Mouse (Mus musculus) midbrain, embryonic 10.5 days (tissue): ENCODE measurements around the gene Rora. TPM values are rescaled to one million over a fixed set of nuclear protein-coding genes. Genes with fewer than 3 reads are reported as not detected.
A peak's percentile ranks its signal among the peaks of the same experiment; 100 is the strongest.

ENCODE experiments used
- DNase-seq: peaks from one replicate; pipeline ENCODE4 v3.0.0-alpha.2; 2017; ENCODE audit warnings: low spot score
- H3K27ac ChIP-seq: fragments of 300-500 bp; sonication (generic); replicated peaks from 2 replicates; pipeline ENCODE4 v1.5.1; 2016; ENCODE audit warnings: mild to moderate bottlenecking
- H3K27me3 ChIP-seq: fragments of 300-500 bp; sonication (generic); 2 replicates; pipeline ENCODE4 v1.6.1; 2016; ENCODE audit warnings: low read depth, mild to moderate bottlenecking; ENCODE audit not compliant: poor library complexity, severe bottlenecking
- H3K36me3 ChIP-seq: fragments of 300-500 bp; sonication (generic); 2 replicates; pipeline ENCODE4 v1.6.1; 2016; ENCODE audit warnings: mild to moderate bottlenecking, moderate library complexity
- H3K4me1 ChIP-seq: fragments of 300-500 bp; sonication (generic); 2 replicates; pipeline ENCODE4 v1.6.1; 2016
- H3K4me3 ChIP-seq: fragments of 300-500 bp; sonication (generic); 2 replicates; pipeline ENCODE4 v1.5.1; 2016; ENCODE audit warnings: mild to moderate bottlenecking, moderate library complexity
- H3K9me3 ChIP-seq: fragments of 300-500 bp; sonication (generic); replicated peaks from 2 replicates; pipeline ENCODE4 v1.6.1; 2016; ENCODE audit warnings: mild to moderate bottlenecking
- WGBS: fragments of 180-500 bp; shearing (Covaris S2); methylation state at CpG from one replicate; pipeline ENCODE4 v1.1.7; 2016; 5-methylcytosine and 5-hydroxymethylcytosine counted together
- polyA plus RNA-seq: library from polyadenylated mRNA; unstranded; fragments of >200 nt; fragmentation: Nextera tagmentation; extraction: Ambion mirVana; gene quantifications from 2 replicates; pipeline ENCODE4 v1.2.1, GENCODE M21; 2016

Rora gene
- polyA plus RNA-seq, 1 experiment from 2014 or later = 4.1 TPM

DNA sequence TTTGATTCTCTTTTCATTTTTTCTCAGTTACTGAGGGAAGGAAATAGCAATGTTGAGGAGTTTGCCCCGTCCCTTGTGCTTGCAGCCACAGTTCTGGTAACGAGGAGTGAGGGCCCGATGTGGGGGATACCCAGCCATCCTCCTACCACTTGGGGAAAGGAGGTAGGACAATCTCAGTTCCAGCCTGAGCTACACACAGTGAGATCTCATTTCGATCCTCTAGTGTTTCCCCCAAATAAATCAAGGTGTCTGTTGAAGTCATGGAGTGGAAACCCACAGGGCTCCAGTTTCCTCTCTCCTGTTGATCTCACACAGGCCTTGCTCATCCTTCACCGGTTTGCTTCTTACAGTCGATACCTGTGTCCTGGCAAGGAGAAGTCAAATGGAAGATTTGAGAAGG lies 458.0 kb downstream of the Rora start:
- DNase-seq = no peak
- 86% methylated on average over 6 of the region's 6 CpGs for WGBS
- no peaks in the 10 kb centered on the region for H3K9me3 ChIP-seq
- H3K27ac ChIP-seq = no peak overlapping the region
- H3K4me3 ChIP-seq = no peak overlapping the region
- no peaks in the 10 kb centered on the region; the same call in 1 of the 2 replicates for H3K27me3 ChIP-seq
- H3K36me3 ChIP-seq = no peaks in the 10 kb centered on the region
- H3K4me1 ChIP-seq = peaks cover 9% of the 10 kb centered on the region

DNA sequence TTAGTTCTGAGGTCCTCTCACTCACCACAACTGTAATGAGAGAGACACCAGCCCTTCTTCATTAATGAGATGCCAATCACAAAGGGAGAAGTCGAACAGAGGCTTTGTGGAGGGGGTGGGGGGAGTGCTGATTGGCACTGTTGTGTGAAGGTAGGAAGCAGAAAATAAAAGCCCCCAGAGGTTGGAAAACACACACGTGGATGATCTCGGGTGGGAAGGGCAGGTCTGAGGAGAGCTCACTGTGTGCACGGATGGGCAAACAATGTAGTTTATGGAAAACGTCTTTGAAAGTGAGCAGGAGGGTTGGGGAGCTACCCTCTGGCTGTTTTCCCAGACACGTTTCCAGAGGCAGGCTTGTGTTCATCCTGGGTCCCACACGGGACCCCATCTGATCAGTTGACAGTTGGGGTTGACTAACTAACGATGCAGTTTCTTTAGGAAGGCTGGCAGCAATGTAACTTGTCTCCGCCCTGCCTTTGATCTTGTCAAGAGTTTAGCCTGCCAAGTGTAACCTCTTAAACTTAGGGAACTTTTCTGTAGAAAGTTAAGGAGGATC lies 460.9 kb downstream of the Rora start:
- DNase-seq = no peak
- Histone ChIP-seq H3K4me3 (no peak overlapping the region), H3K4me1 (peaks cover 15% of the 10 kb centered on the region), H3K27me3 (peaks cover 4% of the 10 kb centered on the region; the same call in 1 of the 2 replicates), H3K9me3 (no peaks in the 10 kb centered on the region), H3K36me3 (no peaks in the 10 kb centered on the region), H3K27ac (no peak overlapping the region)
- 41% methylated on average over 9 of the region's 9 CpGs for WGBS

DNA sequence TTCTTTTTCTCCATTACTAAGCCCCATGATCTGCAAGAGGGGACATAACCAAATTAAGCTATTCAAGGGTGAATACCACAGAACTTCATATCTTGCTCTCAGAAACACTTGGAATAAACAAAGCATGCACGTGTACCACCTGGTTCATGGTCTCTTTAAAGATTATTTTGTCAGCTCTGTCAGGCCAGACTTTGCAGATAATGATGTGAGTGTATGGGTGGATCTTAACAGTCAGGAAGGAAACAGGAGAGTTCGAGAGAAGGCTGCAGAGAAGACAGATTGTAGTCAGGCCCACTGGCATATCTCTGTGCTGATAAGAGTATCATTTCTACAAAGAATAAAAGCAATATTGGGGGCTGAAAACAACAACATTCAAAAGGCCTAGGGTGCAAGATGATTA lies 463.2 kb downstream of the Rora start:
- H3K9me3 ChIP-seq = no peaks in the 10 kb centered on the region
- peaks cover 11% of the 10 kb centered on the region for H3K27me3 ChIP-seq
- no peak overlapping the region for H3K4me3 ChIP-seq
- DNase-seq = no peak
- 75% methylated on average over 2 of the region's 2 CpGs for WGBS
- H3K27ac ChIP-seq = no peak overlapping the region
- peaks cover 28% of the 10 kb centered on the region for H3K4me1 ChIP-seq
- H3K36me3 ChIP-seq = no peaks in the 10 kb centered on the region

DNA sequence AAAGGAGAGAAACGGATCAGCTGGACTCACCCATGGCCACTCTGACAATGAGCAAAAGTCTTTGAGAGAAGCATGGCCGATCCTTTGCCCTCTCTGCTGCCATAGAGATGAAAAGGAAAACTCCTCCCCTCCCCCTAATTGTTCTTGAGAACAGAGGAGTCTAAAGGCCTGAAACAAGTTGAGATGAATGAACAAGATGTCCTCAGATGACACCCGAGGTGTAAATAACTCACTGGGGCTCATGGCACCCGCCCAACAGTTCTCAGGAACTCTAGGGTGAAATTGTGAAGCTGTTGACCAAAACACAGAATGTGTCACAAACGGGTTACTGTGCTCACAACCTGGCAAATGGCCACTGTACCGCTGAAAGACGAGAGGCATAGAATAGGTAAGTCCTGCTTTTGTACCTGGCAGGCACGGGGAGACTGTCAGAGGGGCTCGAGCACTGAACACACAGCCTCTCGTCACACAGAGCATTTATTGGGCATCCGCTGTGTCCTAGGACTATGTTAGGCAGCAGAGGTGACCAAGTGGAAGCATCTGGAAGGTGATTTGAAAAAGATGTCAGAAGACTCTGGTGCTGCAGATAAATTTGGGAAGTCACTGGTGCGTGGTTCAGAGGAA lies 467.6 kb downstream of the Rora start:
- no peaks in the 10 kb centered on the region for H3K36me3 ChIP-seq
- peaks cover 42% of the 10 kb centered on the region for H3K27me3 ChIP-seq
- peaks cover 47% of the 10 kb centered on the region for H3K4me1 ChIP-seq
- H3K27ac ChIP-seq = no peak overlapping the region
- WGBS = 61% methylated on average over 12 of the region's 12 CpGs
- no peak for DNase-seq
- no peaks in the 10 kb centered on the region for H3K9me3 ChIP-seq
- H3K4me3 ChIP-seq = no peak overlapping the region

DNA sequence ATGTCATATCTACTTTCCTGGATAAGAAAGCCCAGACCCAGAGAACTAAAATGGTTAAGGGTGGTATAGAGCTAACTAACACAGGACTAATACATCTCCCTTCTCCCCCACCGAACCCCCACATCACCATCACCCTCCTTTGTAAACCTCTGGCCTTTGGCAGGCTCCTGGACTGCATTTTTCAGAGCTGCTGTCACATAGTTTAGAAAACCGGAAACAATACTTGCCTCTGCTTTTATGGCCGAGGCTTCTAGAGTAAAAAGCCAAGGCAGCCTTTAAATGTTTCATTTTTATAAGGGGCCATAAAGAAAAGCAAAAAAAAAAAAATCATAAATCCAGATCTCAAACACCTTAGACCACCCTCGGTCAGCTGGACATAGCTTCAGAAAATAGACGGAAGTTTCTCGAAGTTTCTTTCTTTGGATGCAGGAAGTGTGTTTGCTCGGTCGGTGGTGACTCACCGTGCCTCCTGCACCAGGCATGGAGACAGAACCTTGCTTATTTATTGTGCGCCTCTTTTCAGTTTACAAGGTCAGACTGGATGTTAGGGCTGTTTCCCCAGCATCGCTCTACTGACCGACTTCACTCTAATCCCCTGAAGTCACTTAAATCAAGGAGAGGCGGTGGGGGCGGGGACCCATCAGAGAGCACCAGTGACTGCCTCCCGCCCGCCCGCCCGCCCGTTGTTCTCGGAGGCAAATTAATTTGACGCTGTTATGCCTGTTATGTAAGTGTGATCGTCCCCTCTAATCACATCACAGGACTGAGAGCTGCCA lies 471.6 kb downstream of the Rora start:
- H3K27ac ChIP-seq = 0 out of 2 replicates have a peak overlapping the region, but pooled peaks have one; percentile 28
- DNase-seq = peak; percentile 35
- H3K4me1 ChIP-seq = peaks cover 43% of the 10 kb centered on the region
- H3K36me3 ChIP-seq = no peaks in the 10 kb centered on the region
- 21% methylated on average over 22 of the region's 22 CpGs for WGBS
- no peaks in the 10 kb centered on the region for H3K9me3 ChIP-seq
- peaks cover 39% of the 10 kb centered on the region for H3K27me3 ChIP-seq
- H3K4me3 ChIP-seq = peak overlapping the region; percentile 41

DNA sequence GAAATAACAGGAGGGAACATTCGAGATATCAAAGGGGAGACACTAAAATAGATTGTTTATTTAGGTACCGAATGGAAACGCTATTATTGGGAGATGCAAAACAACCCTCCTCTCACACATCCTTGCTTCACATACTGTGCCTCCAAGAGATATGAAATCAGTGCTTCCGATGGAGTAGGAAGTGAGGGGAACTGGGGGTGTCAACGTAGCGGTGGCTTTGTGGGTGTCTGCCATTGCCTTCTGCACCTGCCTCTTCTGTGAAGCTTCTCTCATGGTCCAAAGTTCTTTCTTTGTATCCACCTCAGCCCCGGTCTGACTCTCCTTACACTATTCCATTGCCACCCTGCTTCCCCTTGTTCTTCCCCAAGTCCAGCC lies 472.2 kb downstream of the Rora start:
- Histone ChIP-seq H3K27me3 (peaks cover 39% of the 10 kb centered on the region), H3K36me3 (no peaks in the 10 kb centered on the region), H3K9me3 (no peaks in the 10 kb centered on the region), H3K4me1 (peaks cover 40% of the 10 kb centered on the region), H3K27ac (0 out of 2 replicates have a peak overlapping the region, but pooled peaks have one; percentile 28), H3K4me3 (peak overlapping the region; percentile 41)
- WGBS = 65% methylated on average over 7 of the region's 7 CpGs
- DNase-seq = no peak

DNA sequence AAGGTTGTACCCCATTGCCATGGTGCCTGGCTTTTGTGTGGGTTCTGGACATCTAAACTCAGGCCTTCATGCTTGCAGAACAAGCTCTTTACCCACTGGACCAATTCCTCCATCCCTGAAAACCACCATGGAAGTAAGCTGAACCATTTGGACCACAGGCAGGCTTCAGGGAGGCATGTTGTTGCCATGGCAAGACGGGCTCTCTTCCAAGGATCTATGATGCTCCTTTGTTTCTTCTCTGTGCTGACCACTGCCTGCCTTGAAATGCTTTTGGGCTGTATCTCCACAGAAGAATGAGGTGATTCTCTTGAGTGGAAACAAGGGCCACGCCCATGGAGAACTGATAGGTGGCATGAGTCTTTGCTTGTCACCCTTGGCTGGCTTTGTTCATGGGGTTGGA lies 473.0 kb downstream of the Rora start:
- Histone ChIP-seq H3K27me3 (peaks cover 39% of the 10 kb centered on the region), H3K27ac (no peak overlapping the region), H3K4me3 (no peak overlapping the region), H3K9me3 (no peaks in the 10 kb centered on the region), H3K4me1 (peaks cover 32% of the 10 kb centered on the region), H3K36me3 (no peaks in the 10 kb centered on the region)
- DNase-seq = no peak
- 92% methylated on average over 2 of the region's 2 CpGs for WGBS

DNA sequence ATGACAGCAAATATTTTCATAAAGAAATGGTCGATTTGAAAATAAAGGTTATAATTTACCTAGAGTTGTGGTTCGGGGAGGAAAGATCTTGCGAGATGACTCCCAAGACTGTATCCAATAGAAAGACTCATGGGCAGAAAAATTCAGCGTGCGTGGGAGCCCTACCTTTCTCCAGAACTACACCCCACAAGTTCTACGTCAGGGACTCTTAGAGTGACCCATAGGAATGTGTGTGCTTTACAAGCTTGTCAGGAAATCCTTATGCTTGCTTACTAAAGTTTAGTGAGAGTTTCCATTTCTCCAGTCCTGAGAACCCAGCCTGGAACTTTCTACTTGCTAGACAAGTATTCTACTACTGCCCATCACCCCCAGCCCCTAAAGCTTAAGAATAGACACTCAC lies 474.7 kb downstream of the Rora start:
- Histone ChIP-seq H3K4me3 (no peak overlapping the region), H3K27me3 (peaks cover 32% of the 10 kb centered on the region), H3K9me3 (no peaks in the 10 kb centered on the region), H3K27ac (no peak overlapping the region), H3K4me1 (peaks cover 24% of the 10 kb centered on the region), H3K36me3 (no peaks in the 10 kb centered on the region)
- no peak for DNase-seq
- 89% methylated on average over 6 of the region's 6 CpGs for WGBS

DNA sequence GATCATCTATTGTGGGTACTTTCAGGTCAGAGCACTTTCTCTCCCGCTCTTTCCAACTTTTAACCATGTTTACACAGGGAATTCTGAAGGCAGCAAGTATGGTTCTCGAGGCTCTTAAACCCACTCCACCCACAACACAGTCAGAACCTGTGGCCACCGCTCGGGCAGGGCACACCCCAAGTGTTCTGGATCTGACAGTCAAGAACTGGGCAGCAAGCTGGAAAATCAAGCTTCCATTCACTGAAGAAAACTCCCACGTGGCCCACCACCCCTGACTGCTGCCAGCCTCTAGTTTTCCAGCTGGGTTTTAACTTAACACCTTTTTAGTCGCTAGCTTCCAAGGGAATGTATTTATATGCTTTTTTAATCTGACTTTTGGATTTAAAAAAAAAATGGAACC lies 479.4 kb downstream of the Rora start:
- Histone ChIP-seq H3K4me3 (no peak overlapping the region), H3K4me1 (peaks cover 6% of the 10 kb centered on the region; the same call in 1 of the 2 replicates), H3K27ac (no peak overlapping the region), H3K9me3 (no peaks in the 10 kb centered on the region), H3K27me3 (no peaks in the 10 kb centered on the region), H3K36me3 (no peaks in the 10 kb centered on the region)
- 83% methylated on average over 6 of the region's 6 CpGs for WGBS
- DNase-seq = no peak

DNA sequence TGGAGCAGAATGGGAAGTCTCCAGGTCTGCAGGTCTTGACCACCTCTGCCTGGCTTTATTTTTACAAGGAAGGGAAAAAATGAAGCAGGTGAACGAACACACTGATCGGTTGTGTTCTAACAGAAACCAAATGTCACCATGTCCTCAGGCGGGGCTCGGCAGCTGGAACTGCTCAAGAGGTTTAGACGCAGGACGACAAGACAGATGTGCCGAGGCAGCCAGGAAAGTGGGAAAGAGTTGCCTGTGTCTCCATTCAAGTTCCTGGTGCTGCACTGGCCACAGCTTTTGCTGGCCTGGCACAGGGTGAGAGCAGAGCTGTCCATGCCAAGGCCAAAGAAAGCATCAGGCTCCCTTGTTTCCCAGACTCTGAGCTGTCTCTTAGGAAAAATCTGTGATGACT lies 480.1 kb downstream of the Rora start:
- peaks cover 6% of the 10 kb centered on the region; the same call in 1 of the 2 replicates for H3K4me1 ChIP-seq
- no peaks in the 10 kb centered on the region for H3K36me3 ChIP-seq
- 74% methylated on average over 7 of the region's 7 CpGs for WGBS
- no peak for DNase-seq
- no peaks in the 10 kb centered on the region for H3K27me3 ChIP-seq
- H3K9me3 ChIP-seq = no peaks in the 10 kb centered on the region
- H3K4me3 ChIP-seq = no peak overlapping the region
- H3K27ac ChIP-seq = no peak overlapping the region

DNA sequence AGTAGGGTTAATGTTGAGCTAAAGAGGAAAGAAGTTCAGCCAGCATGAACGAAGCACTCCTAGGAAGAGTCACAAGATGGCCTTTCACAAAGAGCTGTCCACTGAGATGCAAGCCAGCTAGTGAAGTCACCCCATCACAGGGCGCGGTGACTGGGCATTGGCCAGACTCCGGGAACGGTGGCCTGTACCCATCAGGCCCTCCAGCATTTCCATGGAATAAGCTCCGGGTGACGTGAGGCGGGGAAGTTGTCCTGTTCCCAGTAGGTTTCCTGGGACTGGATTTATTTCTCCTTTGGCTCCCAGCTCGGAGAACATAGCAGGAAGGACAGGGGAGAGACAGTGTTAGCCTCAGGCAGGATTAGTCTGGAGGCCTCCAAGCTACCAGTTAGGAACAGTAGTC lies 481.0 kb downstream of the Rora start:
- no peaks in the 10 kb centered on the region for H3K9me3 ChIP-seq
- H3K36me3 ChIP-seq = no peaks in the 10 kb centered on the region
- WGBS = 83% methylated on average over 9 of the region's 9 CpGs
- H3K27me3 ChIP-seq = no peaks in the 10 kb centered on the region
- DNase-seq = no peak
- no peak overlapping the region for H3K27ac ChIP-seq
- H3K4me1 ChIP-seq = peaks cover 6% of the 10 kb centered on the region; the same call in 1 of the 2 replicates
- no peak overlapping the region for H3K4me3 ChIP-seq

DNA sequence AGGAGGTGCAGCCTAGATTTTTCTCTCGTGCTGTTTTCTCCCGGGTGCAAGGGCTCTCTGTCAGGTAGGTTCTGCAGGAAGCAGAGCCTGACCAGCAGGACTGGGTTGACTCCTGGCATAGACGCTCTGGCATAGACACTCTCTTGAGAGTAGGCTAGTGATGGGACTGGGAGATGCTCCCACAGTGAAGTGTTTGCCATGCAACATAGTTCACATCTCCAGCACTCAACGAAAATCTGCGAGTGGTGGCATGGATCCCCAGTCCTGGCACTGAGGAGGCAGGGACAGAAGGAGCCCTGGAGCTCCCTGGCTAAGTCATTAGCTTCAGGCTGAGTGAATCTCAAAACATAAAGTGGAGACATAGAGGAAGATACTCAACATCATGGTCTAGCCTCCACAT lies 483.2 kb downstream of the Rora start:
- Histone ChIP-seq H3K27me3 (no peaks in the 10 kb centered on the region), H3K4me3 (no peak overlapping the region), H3K27ac (no peak overlapping the region), H3K36me3 (no peaks in the 10 kb centered on the region), H3K9me3 (no peaks in the 10 kb centered on the region), H3K4me1 (peaks cover 6% of the 10 kb centered on the region; the same call in 1 of the 2 replicates)
- no peak for DNase-seq
- 92% methylated on average over 5 of the region's 5 CpGs for WGBS

DNA sequence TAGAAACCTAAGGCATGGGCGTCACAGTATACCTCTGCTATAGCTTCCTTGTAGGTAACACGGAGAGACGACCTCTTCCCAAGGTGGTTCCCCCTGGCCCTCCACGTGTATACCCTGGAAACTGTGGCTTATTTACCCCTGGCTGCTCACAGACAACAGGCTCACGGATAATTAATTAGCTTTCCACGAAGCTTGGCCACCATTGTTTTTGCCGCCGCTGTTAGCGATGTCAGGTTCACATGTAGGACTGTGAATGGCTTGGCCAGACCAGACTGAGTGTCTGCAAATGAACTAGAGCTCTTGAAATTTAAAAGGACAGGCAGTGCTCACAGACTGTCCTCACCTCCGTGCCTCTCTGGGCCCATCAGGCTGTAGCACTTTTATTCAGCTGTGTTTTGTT lies 483.8 kb downstream of the Rora start:
- 69% methylated on average over 10 of the region's 10 CpGs for WGBS
- Histone ChIP-seq H3K36me3 (no peaks in the 10 kb centered on the region), H3K9me3 (no peaks in the 10 kb centered on the region), H3K27ac (no peak overlapping the region), H3K4me3 (no peak overlapping the region), H3K4me1 (peaks cover 6% of the 10 kb centered on the region; the same call in 1 of the 2 replicates), H3K27me3 (no peaks in the 10 kb centered on the region)
- DNase-seq = no peak
